Mouse (Mus musculus) cerebellum, adult 8-10 months (tissue): ENCODE results near the gene Ano5.

Experiments used
- DNase-seq: peaks from one replicate; pipeline ENCODE4 v3.0.0; 2022

Gene Ano5

DNA sequence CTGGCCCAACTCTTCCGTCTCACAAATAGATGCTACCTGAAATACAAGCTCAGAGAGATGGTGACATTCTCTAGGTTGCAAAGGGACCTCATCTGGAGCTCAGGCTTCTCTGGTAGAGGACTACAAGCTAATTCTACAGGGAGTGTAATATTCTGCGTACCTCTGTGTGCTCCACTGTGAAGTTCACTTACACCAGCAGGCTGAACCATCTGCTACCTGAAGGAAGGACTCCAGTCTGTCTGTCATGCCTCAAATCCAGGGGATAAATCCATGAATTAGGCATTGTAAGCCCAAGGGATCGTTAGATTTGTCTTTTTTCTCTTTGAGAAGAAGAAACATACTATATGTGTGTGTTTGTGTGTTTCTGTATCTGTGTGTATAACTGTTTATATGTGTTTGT is 120.3 kb downstream of the Ano5 start:
- DNase-seq = no peak

DNA sequence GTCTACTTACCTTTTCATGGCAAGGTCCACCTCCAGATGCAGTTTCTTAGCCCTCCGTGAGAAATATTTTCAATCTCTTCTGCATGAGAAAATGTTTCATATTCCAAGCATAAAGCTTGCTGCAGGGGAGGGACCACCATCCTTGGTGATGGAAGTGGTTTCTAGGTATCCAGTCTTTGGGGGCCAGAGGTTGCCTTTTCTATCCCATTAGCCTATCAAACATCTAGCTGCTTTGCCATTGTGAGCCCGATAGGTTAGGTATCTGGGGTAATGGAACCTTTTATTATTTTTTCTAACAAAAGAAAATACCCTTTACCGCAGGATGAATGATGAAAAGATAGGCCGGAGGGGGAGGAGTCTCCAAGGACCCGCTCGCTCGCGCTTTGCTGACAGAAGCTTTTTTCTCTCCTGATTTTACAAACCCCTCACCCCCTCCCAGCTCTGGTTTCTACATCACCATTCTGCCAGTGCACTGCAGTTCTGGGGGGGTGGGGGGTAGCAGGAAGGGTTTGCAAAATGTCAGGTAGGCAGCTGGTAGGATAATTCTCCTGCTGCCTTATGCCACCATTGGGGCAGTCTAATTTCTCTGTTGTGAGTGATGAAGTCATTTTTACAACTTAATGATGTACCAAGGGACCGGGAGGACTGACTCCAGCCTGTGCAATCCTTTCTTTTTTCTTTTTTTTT is 121.9 kb downstream of the Ano5 start:
- no peak for DNase-seq

DNA sequence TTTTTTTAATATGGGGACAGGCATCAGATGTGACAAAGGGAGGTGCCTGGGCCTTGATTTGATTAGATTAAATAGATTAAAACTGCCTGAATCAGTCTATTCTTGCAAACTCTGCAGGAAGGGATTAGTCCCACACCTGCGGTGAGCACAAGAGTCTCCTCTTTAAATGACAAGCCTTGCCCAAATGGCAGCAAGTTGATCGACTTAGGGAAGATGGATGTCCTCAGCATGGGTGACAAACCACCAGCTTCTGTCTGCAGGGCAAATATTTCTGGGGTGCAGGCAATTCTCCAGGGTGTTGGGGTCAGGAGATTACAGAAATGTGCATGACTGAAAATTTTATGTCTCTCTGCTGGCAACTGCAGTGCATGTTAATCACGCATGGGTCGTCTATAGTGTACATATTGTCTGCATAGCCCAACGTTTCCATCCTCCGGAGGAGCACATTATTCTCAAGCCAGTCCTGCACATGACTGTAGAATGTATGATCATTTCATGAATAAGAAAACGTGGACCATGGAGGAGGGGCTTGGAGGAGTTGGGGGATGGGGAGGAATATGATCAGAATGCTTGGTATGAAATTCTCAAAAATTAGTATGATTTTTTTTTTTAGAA is 122.5 kb downstream of the Ano5 start:
- DNase-seq = no peak
